Mouse (Mus musculus) hindbrain, embryonic 12.5 days (tissue): ENCODE data around the gene Pbx1. TPM values are rescaled to one million over a fixed set of nuclear protein-coding genes. Genes with fewer than 3 reads are reported as not detected.

Experiments used
- ATAC-seq: fragments of 200-750 bp; cut with Nextera tagmentation; 2 replicates; pipeline ENCODE4 v1.8.0; 2017; ENCODE audit warnings: moderate TSS enrichment; ENCODE audit not compliant: low FRiP score
- H3K27ac ChIP-seq: fragments of 300-500 bp; sonication (generic); 2 replicates; pipeline ENCODE4 v1.5.1; 2016; ENCODE audit warnings: mild to moderate bottlenecking
- H3K27me3 ChIP-seq: fragments of 300-500 bp; sonication (generic); 2 replicates; pipeline ENCODE4 v1.6.1; 2016; ENCODE audit warnings: mild to moderate bottlenecking
- H3K36me3 ChIP-seq: fragments of 300-500 bp; sonication (generic); 2 replicates; pipeline ENCODE4 v1.6.1; 2016; ENCODE audit warnings: mild to moderate bottlenecking
- H3K4me1 ChIP-seq: fragments of 300-500 bp; sonication (generic); 2 replicates; pipeline ENCODE4 v1.6.1; 2016
- H3K4me2 ChIP-seq: fragments of 300-500 bp; sonication (generic); replicated peaks from 2 replicates; pipeline ENCODE4 v1.6.1; 2016; ENCODE audit warnings: mild to moderate bottlenecking
- H3K4me3 ChIP-seq: fragments of 300-500 bp; sonication (generic); 2 replicates; pipeline ENCODE4 v1.5.1; 2016; ENCODE audit warnings: mild to moderate bottlenecking
- H3K9ac ChIP-seq: fragments of 300-500 bp; sonication (generic); 2 replicates; pipeline ENCODE4 v1.6.1; 2016; ENCODE audit warnings: mild to moderate bottlenecking, moderate library complexity
- H3K9me3 ChIP-seq: fragments of 300-500 bp; sonication (generic); replicated peaks from 2 replicates; pipeline ENCODE4 v1.6.1; 2016; ENCODE audit warnings: mild to moderate bottlenecking
- WGBS: fragments of 180-500 bp; shearing (Covaris S2); methylation state at CpG from one replicate; pipeline ENCODE4 v1.1.7; 2016; 5-methylcytosine and 5-hydroxymethylcytosine counted together
- polyA plus RNA-seq: library from polyadenylated mRNA; unstranded; fragments of >200 nt; fragmentation: Nextera tagmentation; extraction: Ambion mirVana; gene quantifications from 2 replicates; pipeline ENCODE4 v1.2.1, GENCODE M21; 2016

The Pbx1 gene
- polyA plus RNA-seq, 1 experiment from 2014 or later, result 56.3 TPM

DNA sequence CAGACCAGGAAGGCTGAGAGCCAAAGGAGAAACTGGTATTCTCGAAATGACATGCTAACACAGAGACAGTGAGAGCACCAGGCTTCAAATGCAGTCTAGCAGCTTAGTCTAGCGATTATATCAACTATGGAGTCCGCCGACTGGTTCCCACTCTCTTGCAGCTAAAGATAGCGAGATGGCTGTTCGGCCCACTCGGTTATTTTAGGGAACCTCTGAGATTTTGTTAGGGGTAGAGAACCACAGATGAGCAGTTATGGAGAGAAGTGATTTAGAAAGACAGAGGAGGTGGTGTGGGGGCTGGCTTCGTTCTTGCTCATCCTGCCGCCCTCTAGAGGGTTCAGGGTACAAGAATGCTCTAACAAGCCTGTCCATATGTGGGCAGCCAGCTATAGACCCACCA lies 13.2 kb downstream of the Pbx1 start:
- Histone ChIP-seq H3K4me2 (no peak overlapping the region), H3K27me3 (no peaks in the 10 kb centered on the region), H3K4me3 (no peak overlapping the region), H3K9ac (no peak overlapping the region), H3K27ac (no peak overlapping the region), H3K36me3 (peaks cover 23% of the 10 kb centered on the region), H3K4me1 (peaks cover 56% of the 10 kb centered on the region), H3K9me3 (no peaks in the 10 kb centered on the region)
- 87% methylated on average over 9 of the region's 9 CpGs for WGBS
- no peak for ATAC-seq

DNA sequence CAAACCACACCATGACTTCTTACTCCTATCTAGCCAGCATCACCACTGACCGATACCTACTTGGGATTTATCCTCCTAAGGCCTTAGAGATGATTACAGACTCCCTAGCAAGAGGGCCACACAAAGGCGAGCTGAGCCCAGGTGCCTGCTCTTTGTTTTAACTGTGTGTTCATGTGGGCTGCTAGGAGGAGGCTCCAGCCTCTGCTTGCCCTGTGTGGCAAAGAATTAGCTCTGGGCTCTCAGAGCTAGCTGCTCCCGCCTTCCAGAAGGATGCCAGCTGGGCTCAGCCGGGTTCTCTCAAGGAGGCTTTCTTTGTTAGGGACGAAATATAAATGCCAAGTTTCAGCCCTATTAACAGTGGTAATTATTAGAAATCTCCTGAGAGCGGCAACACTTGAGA lies 14.4 kb downstream of the Pbx1 start:
- Histone ChIP-seq H3K4me3 (no peak overlapping the region), H3K27me3 (no peaks in the 10 kb centered on the region), H3K4me2 (peak overlapping the region; percentile 17; the same call in 1 of the 2 replicates), H3K27ac (peak overlapping the region; percentile 35), H3K4me1 (peaks cover 47% of the 10 kb centered on the region), H3K36me3 (peaks cover 32% of the 10 kb centered on the region), H3K9me3 (no peaks in the 10 kb centered on the region), H3K9ac (peak overlapping the region; percentile 49; the same call in 1 of the 2 replicates)
- 20% methylated on average over 6 of the region's 6 CpGs for WGBS
- peak; percentile 53 for ATAC-seq

DNA sequence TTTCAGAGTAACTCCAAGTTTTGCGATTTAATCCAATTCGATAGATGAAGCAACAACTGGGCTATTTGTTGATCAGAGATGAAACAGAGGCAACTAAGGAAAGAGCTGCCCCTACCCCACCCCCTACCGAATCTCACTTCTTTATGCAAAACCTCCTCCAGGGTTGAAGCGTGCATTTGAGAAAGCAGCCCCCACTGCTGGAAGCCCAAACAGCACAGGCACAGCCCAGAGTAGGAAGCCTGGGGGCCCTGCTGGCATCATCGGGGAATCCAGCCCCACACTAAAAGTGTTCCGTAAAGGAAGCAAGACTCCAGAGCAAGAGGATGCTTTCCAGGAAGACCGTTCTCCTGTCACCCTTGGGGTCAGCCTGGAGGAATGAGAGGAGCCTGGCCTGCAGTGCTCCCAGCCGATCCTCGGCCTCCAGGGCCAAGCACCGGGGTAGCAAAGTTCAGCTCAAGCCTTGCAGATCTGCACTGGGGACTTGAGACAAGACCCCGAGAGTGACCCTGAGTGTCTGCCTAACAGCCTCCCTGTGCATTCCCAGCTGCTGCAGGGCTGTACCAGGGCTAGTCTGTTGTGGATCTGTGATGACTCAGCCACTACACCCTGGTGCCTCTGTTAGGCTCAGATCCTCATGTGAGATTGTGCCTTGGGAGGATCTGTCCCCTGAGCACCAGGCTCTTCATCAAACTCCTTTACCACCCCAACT lies 15.2 kb downstream of the Pbx1 start:
- no peak overlapping the region for H3K4me3 ChIP-seq
- peaks cover 27% of the 10 kb centered on the region for H3K36me3 ChIP-seq
- H3K4me2 ChIP-seq, result 0 out of 2 replicates have a peak overlapping the region, but pooled peaks have one; percentile 15
- H3K9ac ChIP-seq, result 0 out of 2 replicates have a peak overlapping the region, but pooled peaks have one; percentile 14
- no peaks in the 10 kb centered on the region for H3K9me3 ChIP-seq
- no peaks in the 10 kb centered on the region for H3K27me3 ChIP-seq
- H3K4me1 ChIP-seq, result peaks cover 47% of the 10 kb centered on the region
- H3K27ac ChIP-seq, result peak overlapping the region; percentile 35
- ATAC-seq, result peak; percentile 74
- 10% methylated on average over 11 of the region's 11 CpGs for WGBS

DNA sequence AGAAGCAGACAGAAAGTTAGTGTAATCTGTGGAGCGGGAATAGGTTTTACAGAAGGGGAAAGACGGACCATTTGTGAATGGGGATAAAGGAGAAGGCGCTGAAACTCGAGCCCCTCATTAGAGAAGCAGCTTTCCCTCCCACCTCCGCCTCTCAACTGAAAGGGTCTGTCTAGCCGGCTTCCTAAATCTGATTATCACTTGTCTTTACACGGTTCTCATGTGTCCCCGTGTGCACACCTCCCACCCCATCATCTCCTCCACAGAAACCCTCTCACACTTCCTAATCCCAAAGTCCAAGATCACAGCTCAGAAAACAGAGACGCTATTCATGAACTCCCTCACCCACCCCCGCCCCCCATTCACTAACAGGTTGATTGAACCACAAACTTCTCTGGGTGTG lies 21.5 kb downstream of the Pbx1 start:
- Histone ChIP-seq H3K9me3 (no peaks in the 10 kb centered on the region), H3K36me3 (peaks cover 21% of the 10 kb centered on the region), H3K4me1 (peaks cover 60% of the 10 kb centered on the region), H3K4me2 (0 out of 2 replicates have a peak overlapping the region, but pooled peaks have one; percentile 8), H3K27me3 (no peaks in the 10 kb centered on the region), H3K27ac (peak overlapping the region; percentile 57; the same call in 1 of the 2 replicates), H3K4me3 (no peak overlapping the region), H3K9ac (no peak overlapping the region)
- ATAC-seq, result peak; percentile 61
- 12% methylated on average over 10 of the region's 10 CpGs for WGBS

DNA sequence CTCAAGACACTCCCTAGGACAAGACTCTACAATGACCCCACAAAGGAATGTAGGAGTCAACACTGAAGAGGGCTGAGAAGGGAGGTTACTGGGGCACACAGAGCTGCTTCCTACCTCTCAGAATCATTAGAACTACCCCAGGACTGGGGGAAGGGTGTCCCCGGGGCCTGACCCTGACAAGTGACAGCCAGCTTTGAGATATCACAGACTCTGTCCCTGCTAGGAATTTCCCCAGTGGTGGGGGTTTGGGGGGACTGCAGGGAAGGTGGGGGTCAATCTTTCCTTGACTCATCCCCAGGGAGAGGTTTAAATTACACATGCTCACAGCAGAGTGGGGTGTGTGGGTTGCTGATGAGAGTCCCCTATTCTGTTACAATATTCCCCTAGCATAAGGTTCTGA lies 22.0 kb downstream of the Pbx1 start:
- Histone ChIP-seq H3K4me3 (no peak overlapping the region), H3K4me1 (peaks cover 60% of the 10 kb centered on the region), H3K9ac (no peak overlapping the region), H3K27me3 (no peaks in the 10 kb centered on the region), H3K27ac (no peak overlapping the region), H3K4me2 (peak overlapping the region; percentile 3; the same call in 1 of the 2 replicates), H3K36me3 (peaks cover 21% of the 10 kb centered on the region), H3K9me3 (no peaks in the 10 kb centered on the region)
- 6% methylated on average over 1 of the region's 1 CpGs for WGBS
- 0 out of 2 replicates have a peak, but pooled peaks have one; percentile 23 for ATAC-seq

DNA sequence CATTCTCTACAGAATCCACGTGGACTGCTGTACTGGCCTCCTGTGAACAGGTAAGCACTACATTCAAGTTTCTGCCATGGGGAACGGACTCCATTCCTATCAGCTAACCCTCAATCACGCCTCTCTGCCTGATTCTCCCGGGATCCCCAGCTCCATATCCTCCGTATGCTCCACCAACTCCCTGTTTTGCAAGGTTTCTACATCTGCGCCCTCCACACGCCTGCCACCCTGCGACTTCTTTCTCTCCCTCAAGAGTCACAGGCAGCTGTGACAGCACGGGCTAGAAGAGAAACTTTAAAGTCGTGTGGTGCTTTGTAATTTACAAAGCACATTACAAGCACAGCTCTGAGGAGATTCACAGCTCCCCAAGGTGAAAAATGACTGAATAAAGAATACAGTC lies 23.3 kb downstream of the Pbx1 start:
- H3K4me2 ChIP-seq, result no peak overlapping the region
- H3K9ac ChIP-seq, result no peak overlapping the region
- H3K27ac ChIP-seq, result peak overlapping the region; percentile 8; the same call in 1 of the 2 replicates
- no peak for ATAC-seq
- WGBS, result 67% methylated on average over 10 of the region's 10 CpGs
- no peaks in the 10 kb centered on the region for H3K27me3 ChIP-seq
- no peak overlapping the region for H3K4me3 ChIP-seq
- H3K4me1 ChIP-seq, result peaks cover 56% of the 10 kb centered on the region
- no peaks in the 10 kb centered on the region for H3K9me3 ChIP-seq
- peaks cover 17% of the 10 kb centered on the region for H3K36me3 ChIP-seq

DNA sequence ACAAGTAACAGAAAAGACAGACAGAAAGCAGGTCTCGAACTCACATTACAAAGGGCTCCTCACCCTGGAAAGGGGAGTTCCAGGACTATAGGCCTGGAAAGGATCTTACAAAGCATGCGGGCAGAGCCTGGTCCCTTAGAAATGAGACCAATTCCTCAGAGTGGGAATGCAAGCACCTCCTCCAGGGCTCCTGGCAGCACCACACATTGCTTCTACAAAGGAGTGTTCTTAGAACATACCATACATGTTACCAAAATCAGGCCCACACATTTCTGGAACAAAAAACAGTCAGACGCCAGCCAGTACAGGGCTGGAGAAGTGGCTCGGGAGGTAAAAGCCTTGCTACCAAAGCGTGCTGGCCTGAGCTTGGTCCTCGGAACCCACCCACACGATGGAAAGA lies 24.1 kb downstream of the Pbx1 start:
- Histone ChIP-seq H3K27me3 (no peaks in the 10 kb centered on the region), H3K9ac (no peak overlapping the region), H3K36me3 (peaks cover 10% of the 10 kb centered on the region; the same call in 1 of the 2 replicates), H3K4me1 (peaks cover 63% of the 10 kb centered on the region), H3K4me2 (no peak overlapping the region), H3K4me3 (no peak overlapping the region), H3K27ac (no peak overlapping the region), H3K9me3 (no peaks in the 10 kb centered on the region)
- ATAC-seq, result no peak
- 77% methylated on average over 7 of the region's 7 CpGs for WGBS

DNA sequence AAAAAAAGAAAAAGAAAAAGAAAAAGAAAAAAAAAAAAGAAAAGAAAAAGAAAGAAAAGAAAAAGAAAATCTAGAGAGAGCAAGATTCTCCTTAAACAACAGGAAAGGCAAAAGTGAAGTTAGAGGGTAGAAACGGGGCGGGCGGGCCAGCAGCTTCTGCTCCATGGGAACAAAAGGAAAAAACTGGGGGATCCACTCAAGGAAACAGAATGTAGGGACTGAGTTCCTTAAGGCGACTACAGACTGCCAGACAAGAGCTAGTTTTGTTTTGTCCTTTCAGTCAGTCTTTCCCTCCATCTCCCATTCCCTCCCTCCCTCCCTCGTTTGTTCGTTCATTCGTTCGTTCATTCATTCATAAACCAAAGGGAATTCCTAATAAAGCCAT lies 25.8 kb downstream of the Pbx1 start:
- 21% methylated on average over 8 of the region's 8 CpGs for WGBS
- H3K4me2 ChIP-seq, result no peak overlapping the region
- H3K27ac ChIP-seq, result no peak overlapping the region
- no peak for ATAC-seq
- peaks cover 72% of the 10 kb centered on the region for H3K4me1 ChIP-seq
- no peaks in the 10 kb centered on the region for H3K9me3 ChIP-seq
- no peaks in the 10 kb centered on the region for H3K27me3 ChIP-seq
- no peak overlapping the region for H3K4me3 ChIP-seq
- H3K9ac ChIP-seq, result no peak overlapping the region
- H3K36me3 ChIP-seq, result peaks cover 10% of the 10 kb centered on the region; the same call in 1 of the 2 replicates

DNA sequence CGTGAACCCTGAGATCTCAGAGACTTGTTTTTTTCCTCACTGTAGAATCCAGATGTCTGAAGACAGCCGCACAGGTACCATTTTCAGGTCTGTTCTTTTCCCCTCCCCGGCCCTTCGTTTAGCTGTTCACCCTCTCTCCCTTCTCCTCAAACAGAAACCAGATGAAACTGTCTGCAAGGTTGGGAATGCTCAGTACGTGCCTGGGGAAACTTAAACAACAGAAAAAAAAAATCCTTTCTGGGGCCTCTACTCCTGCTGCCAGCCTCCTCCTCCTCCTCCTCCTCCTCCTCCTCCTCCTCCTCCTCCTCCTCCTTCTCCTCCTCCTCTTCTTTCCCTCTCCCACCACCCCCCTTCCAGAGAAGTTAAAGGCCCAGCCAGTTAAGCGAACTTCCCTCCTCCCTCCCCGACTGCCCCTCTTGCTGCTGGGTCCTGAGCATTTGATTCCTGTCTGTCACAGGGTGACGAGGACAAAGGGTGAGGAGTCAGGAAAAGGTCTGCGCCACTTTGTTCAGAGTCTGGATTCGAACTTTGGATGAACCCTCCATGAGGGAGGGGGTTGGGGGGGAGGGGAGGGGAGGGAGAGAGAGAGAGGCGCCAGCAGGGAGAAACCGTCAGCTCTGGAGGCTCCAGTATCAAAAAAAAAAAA lies 26.3 kb downstream of the Pbx1 start:
- H3K4me1 ChIP-seq, result peaks cover 66% of the 10 kb centered on the region

DNA sequence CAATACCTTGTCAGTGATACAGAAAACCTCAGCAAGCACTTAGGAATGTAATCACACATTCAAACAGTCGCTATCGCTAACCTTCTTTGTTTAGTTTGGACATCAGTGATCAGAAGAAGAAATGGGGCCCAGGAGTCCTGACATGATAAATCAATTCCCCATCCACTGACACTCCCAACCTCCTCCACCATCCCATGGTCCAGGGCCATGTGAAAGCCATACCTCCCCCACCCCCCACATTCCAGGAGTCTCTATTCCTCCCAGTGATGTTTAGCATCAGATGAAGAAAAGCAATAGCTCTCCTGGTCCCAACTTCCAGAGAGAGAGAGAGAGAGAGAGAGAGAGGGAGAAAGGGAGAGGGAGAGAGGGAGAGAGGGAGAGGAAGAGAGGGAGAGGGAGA lies 28.5 kb downstream of the Pbx1 start:
- 58% methylated on average over 2 of the region's 2 CpGs for WGBS

More for the DNA sequence above, 26.3 kb downstream of the Pbx1 start:
- Histone ChIP-seq H3K27ac (no peak overlapping the region), H3K9ac (no peak overlapping the region), H3K27me3 (no peaks in the 10 kb centered on the region), H3K36me3 (peaks cover 10% of the 10 kb centered on the region; the same call in 1 of the 2 replicates), H3K4me3 (no peak overlapping the region), H3K4me2 (no peak overlapping the region), H3K9me3 (no peaks in the 10 kb centered on the region)
- WGBS, result 17% methylated on average over 10 of the region's 12 CpGs
- ATAC-seq, result no peak; the same call in 1 of the 2 replicates

DNA sequence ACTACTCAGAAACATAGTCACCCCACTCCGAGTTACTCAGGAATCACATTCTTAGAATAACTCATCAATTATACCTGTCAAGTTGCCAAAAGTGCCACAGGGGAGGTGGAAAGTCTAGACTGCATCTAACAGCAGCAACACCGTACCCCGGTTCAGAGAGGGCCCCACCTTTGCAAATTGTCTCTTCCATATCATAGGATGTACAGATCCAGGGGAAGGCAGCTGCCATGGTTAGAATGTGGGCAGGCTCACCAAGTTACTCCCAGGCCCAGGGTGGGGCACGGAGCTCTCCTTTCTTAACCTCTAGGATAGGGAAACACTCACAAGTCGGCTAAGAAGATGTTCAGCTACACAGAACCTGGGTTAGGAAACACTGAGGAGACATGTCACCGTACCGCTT lies 29.4 kb downstream of the Pbx1 start:
- peak; percentile 38; the same call in 1 of the 2 replicates for ATAC-seq
- H3K27ac ChIP-seq, result no peak overlapping the region

More for the DNA sequence above, 28.5 kb downstream of the Pbx1 start:
- Histone ChIP-seq H3K9ac (no peak overlapping the region), H3K27me3 (no peaks in the 10 kb centered on the region), H3K4me3 (no peak overlapping the region), H3K4me1 (peaks cover 44% of the 10 kb centered on the region), H3K9me3 (no peaks in the 10 kb centered on the region), H3K36me3 (peaks cover 6% of the 10 kb centered on the region; the same call in 1 of the 2 replicates), H3K27ac (no peak overlapping the region), H3K4me2 (no peak overlapping the region)
- ATAC-seq, result no peak

DNA sequence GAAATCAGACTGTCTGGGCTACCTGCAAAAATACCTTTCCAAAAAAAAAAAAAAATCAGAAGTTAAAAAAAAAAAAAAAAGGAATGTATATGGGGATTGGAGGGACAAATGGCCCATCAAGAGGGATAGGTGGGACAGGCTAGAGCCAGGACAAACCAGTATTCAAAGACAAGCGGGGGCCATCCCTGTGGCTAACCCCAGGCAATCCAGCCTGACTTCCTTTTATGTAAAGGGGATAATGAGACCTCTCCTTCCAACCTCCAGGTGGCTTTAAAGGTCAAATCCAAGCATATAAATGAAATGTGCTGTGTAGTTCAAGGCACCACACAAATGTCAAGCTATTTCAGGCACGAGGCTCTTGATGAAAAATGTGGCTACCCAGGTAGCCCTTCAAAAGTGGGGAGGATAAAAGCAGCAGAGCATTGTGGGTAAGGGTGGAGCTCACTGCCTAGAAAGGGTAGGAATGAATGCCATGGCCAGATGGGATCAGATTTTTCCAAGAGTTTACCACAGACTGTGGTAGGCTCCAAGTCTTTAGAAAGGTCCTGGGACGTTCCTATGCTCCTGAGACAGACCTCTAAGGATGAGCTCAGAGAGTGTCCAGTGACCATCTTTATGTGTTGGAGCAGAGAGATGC lies 36.4 kb downstream of the Pbx1 start:
- 81% methylated on average over 3 of the region's 3 CpGs for WGBS
- H3K9ac ChIP-seq, result no peak overlapping the region
- no peak overlapping the region for H3K4me2 ChIP-seq
- no peak overlapping the region for H3K27ac ChIP-seq
- H3K36me3 ChIP-seq, result 0 out of 2 replicates have a peak, but pooled peaks cover 2% of the 10 kb centered on the region
- H3K4me1 ChIP-seq, result peaks cover 26% of the 10 kb centered on the region
- ATAC-seq, result no peak
- no peaks in the 10 kb centered on the region for H3K27me3 ChIP-seq
- no peak overlapping the region for H3K4me3 ChIP-seq
- no peaks in the 10 kb centered on the region for H3K9me3 ChIP-seq

More for the DNA sequence above, 29.4 kb downstream of the Pbx1 start:
- Histone ChIP-seq H3K4me3 (no peak overlapping the region), H3K27me3 (no peaks in the 10 kb centered on the region), H3K4me1 (peaks cover 36% of the 10 kb centered on the region), H3K9ac (no peak overlapping the region), H3K9me3 (no peaks in the 10 kb centered on the region), H3K36me3 (0 out of 2 replicates have a peak, but pooled peaks cover 2% of the 10 kb centered on the region), H3K4me2 (no peak overlapping the region)
- WGBS, result 34% methylated on average over 7 of the region's 7 CpGs
